Mouse (Mus musculus) myocyte (in vitro differentiated cells): ENCODE measurements around the gene Ugt1a10. TPM values are rescaled to one million over a fixed set of nuclear protein-coding genes. Genes with fewer than 3 reads are reported as not detected.

ENCODE experiments used
- H3K27me3 ChIP-seq: one replicate; pipeline ENCODE4 v1.6.1; 2011; ENCODE audit not compliant: control insufficient read depth, insufficient read depth, insufficient read length
- H3K36me3 ChIP-seq: one replicate; pipeline ENCODE4 v1.6.1; 2011; ENCODE audit not compliant: control insufficient read depth, insufficient read depth
- H3K4me2 ChIP-seq: one replicate; pipeline ENCODE4 v1.6.1; 2011; ENCODE audit warnings: low read depth, control low read depth
- H3K4me3 ChIP-seq: one replicate; pipeline ENCODE4 v1.5.1; 2011; ENCODE audit warnings: mild to moderate bottlenecking, control low read depth, moderate library complexity
- H3K79me2 ChIP-seq: one replicate; pipeline ENCODE4 v1.6.1; 2011; ENCODE audit not compliant: control insufficient read depth, insufficient read depth
- H3ac ChIP-seq: one replicate; pipeline ENCODE4 v1.6.1; 2011; ENCODE audit not compliant: control insufficient read depth, insufficient read length
- CEBPB ChIP-seq: IDR thresholded peaks from 2 replicates; pipeline ENCODE4 v1.6.1; 2011; ENCODE audit warnings: mild to moderate bottlenecking, moderate library complexity; ENCODE audit not compliant: poor library complexity, insufficient read depth, severe bottlenecking
- E2F4 ChIP-seq: IDR thresholded peaks from one replicate; pipeline ENCODE4 v1.6.1; 2011; ENCODE audit warnings: mild to moderate bottlenecking, control low read depth, moderate library complexity; ENCODE audit not compliant: insufficient read depth
- MAX ChIP-seq: IDR thresholded peaks from one replicate; pipeline ENCODE4 v1.6.1; 2011; ENCODE audit warnings: low read depth, mild to moderate bottlenecking, control low read depth
- MYOD1 ChIP-seq, 3 experiments: IDR thresholded peaks; one replicate each; pipeline ENCODE4 v1.6.1; 2011; ENCODE audit warnings: control low read depth in 2 of 3, low read depth in 2 of 3, mild to moderate bottlenecking in 2 of 3, moderate library complexity in 1 of 3; ENCODE audit not compliant: insufficient read length in 2 of 3, control insufficient read depth in 1 of 3
- MYOG ChIP-seq, 3 experiments: IDR thresholded peaks; one replicate each; pipeline ENCODE4 v1.6.1; 2011; ENCODE audit warnings: control low read depth in 2 of 3, low read depth in 2 of 3, mild to moderate bottlenecking in 2 of 3; ENCODE audit not compliant: insufficient read length in 2 of 3, control insufficient read depth in 1 of 3, insufficient read depth in 1 of 3
- POLR2A ChIP-seq: IDR thresholded peaks from one replicate; pipeline ENCODE4 v1.6.1; 2011; ENCODE audit warnings: low read depth, mild to moderate bottlenecking, control low read depth, moderate library complexity; ENCODE audit not compliant: insufficient read length
- POLR2AphosphoS2 ChIP-seq: IDR thresholded peaks from one replicate; pipeline ENCODE4 v1.6.1; 2011; ENCODE audit warnings: low read depth, control low read depth; ENCODE audit not compliant: insufficient read length
- REST ChIP-seq: IDR thresholded peaks from one replicate; pipeline ENCODE4 v1.6.1; 2011; ENCODE audit warnings: mild to moderate bottlenecking, control low read depth, moderate library complexity; ENCODE audit not compliant: insufficient read depth, insufficient read length
- SRF ChIP-seq: IDR thresholded peaks from one replicate; pipeline ENCODE4 v1.6.1; 2011; ENCODE audit warnings: low read depth; ENCODE audit not compliant: control insufficient read depth, insufficient read length
- TCF12 ChIP-seq: IDR thresholded peaks from one replicate; pipeline ENCODE4 v1.6.1; 2011; ENCODE audit warnings: mild to moderate bottlenecking, control low read depth; ENCODE audit not compliant: poor library complexity, insufficient read depth, severe bottlenecking
- TCF3 ChIP-seq: IDR thresholded peaks from one replicate; pipeline ENCODE4 v1.6.1; 2011; ENCODE audit warnings: low read depth, control low read depth; ENCODE audit not compliant: insufficient read length
- USF1 ChIP-seq: IDR thresholded peaks from one replicate; pipeline ENCODE4 v1.6.1; 2011; ENCODE audit warnings: low read depth, mild to moderate bottlenecking, control low read depth, moderate library complexity
- polyA plus RNA-seq: library from polyadenylated mRNA; unstranded; fragments of >200 nt; fragmentation: generic; extraction: Trizol; gene quantifications from one replicate; pipeline ENCODE4 v1.2.1, GENCODE M21; 2012; ENCODE audit warnings: missing spikeins

Gene Ugt1a10
- polyA plus RNA-seq, 1 experiment = not detected

- TF ChIP-seq TCF3 (no peak), TCF12 (no peak), POLR2AphosphoS2 (no peak), MYOD1 (IDR thresholded peaks at IDR 0.05; ENCODE audit: control insufficient read depth in 1 of 3, insufficient read length in 2 of 3, low read depth in 2 of 3) (no peak), REST (no peak), POLR2A (no peak), CEBPB (no peak), SRF (no peak), USF1 (no peak)
- Histone ChIP-seq H3K4me3 (no peak overlapping the region), H3ac (no peak overlapping the region), H3K27me3 (no peaks in the 10 kb centered on the region), H3K4me2 (no peak overlapping the region), H3K36me3 (no peaks in the 10 kb centered on the region), H3K79me2 (no peaks in the 10 kb centered on the region)
Measured at GRCm38 (mm10) chr1:88217576-88217975, 162.4 kb downstream of the Ugt1a10 start.

- TF ChIP-seq POLR2AphosphoS2 = no peak
- TF ChIP-seq MYOG (IDR thresholded peaks at IDR 0.05; ENCODE audit: control insufficient read depth in 1 of 3, insufficient read depth in 1 of 3, insufficient read length in 2 of 3, low read depth in 2 of 3) = no peak
- TF ChIP-seq MAX = no peak
- no peak for TF ChIP-seq MYOD1 (IDR thresholded peaks at IDR 0.05; ENCODE audit: control insufficient read depth in 1 of 3, insufficient read length in 2 of 3, low read depth in 2 of 3)
- TF ChIP-seq USF1 = no peak
- TF ChIP-seq TCF12 = no peak
- TF ChIP-seq TCF3 = no peak
- no peak for TF ChIP-seq POLR2A
- TF ChIP-seq E2F4 = no peak
- TF ChIP-seq REST = no peak
- no peak for TF ChIP-seq CEBPB
- no peak for TF ChIP-seq SRF
- Histone ChIP-seq H3ac (no peak overlapping the region), H3K27me3 (no peaks in the 10 kb centered on the region), H3K4me2 (no peak overlapping the region), H3K4me3 (no peak overlapping the region), H3K36me3 (no peaks in the 10 kb centered on the region), H3K79me2 (no peaks in the 10 kb centered on the region)
Measured at GRCm38 (mm10) chr1:88218051-88218450, 162.9 kb downstream of the Ugt1a10 start.

GRCm38 (mm10) chr1:88218591-88218990 is 163.4 kb downstream of the Ugt1a10 start:
- H3K36me3 ChIP-seq = no peaks in the 10 kb centered on the region
- no peaks in the 10 kb centered on the region for H3K79me2 ChIP-seq
- no peak overlapping the region for H3K4me3 ChIP-seq
- TF ChIP-seq MYOG (IDR thresholded peaks at IDR 0.05; ENCODE audit: control insufficient read depth in 1 of 3, insufficient read depth in 1 of 3, insufficient read length in 2 of 3, low read depth in 2 of 3) (no peak), MAX (no peak), SRF (no peak), REST (no peak)
- no peaks in the 10 kb centered on the region for H3K27me3 ChIP-seq
- H3K4me2 ChIP-seq = no peak overlapping the region
- H3ac ChIP-seq = no peak overlapping the region

- no peak overlapping the region for H3K4me3 ChIP-seq
- no peak overlapping the region for H3K4me2 ChIP-seq
- H3K79me2 ChIP-seq = no peaks in the 10 kb centered on the region
- TF ChIP-seq MYOG (IDR thresholded peaks at IDR 0.05; ENCODE audit: control insufficient read depth in 1 of 3, insufficient read depth in 1 of 3, insufficient read length in 2 of 3, low read depth in 2 of 3) (no peak), POLR2AphosphoS2 (no peak), CEBPB (no peak), POLR2A (no peak), TCF3 (no peak), REST (no peak), E2F4 (no peak), MAX (no peak), MYOD1 (IDR thresholded peaks at IDR 0.05; ENCODE audit: control insufficient read depth in 1 of 3, insufficient read length in 2 of 3, low read depth in 2 of 3) (no peak), USF1 (no peak), SRF (no peak), TCF12 (no peak)
- no peaks in the 10 kb centered on the region for H3K36me3 ChIP-seq
- no peak overlapping the region for H3ac ChIP-seq
- no peaks in the 10 kb centered on the region for H3K27me3 ChIP-seq
Measured at GRCm38 (mm10) chr1:88219054-88219453, 163.9 kb downstream of the Ugt1a10 start.

- no peaks in the 10 kb centered on the region for H3K79me2 ChIP-seq
- no peak overlapping the region for H3ac ChIP-seq
- H3K4me2 ChIP-seq = no peak overlapping the region
- TF ChIP-seq TCF12 = no peak
- TF ChIP-seq TCF3 = no peak
- TF ChIP-seq REST = no peak
- TF ChIP-seq E2F4 = no peak
- TF ChIP-seq POLR2A = no peak
- TF ChIP-seq MAX = no peak
- no peak for TF ChIP-seq MYOD1 (IDR thresholded peaks at IDR 0.05; ENCODE audit: control insufficient read depth in 1 of 3, insufficient read length in 2 of 3, low read depth in 2 of 3)
- TF ChIP-seq POLR2AphosphoS2 = no peak
- TF ChIP-seq USF1 = no peak
- TF ChIP-seq SRF = no peak
- TF ChIP-seq MYOG (IDR thresholded peaks at IDR 0.05; ENCODE audit: control insufficient read depth in 1 of 3, insufficient read depth in 1 of 3, insufficient read length in 2 of 3, low read depth in 2 of 3) = no peak
- no peak for TF ChIP-seq CEBPB
- no peak overlapping the region for H3K4me3 ChIP-seq
- no peaks in the 10 kb centered on the region for H3K36me3 ChIP-seq
- H3K27me3 ChIP-seq = no peaks in the 10 kb centered on the region
Measured at GRCm38 (mm10) chr1:88220336-88220735, 165.1 kb downstream of the Ugt1a10 start.
